Mouse (Mus musculus) erythroblast, adult 5-6 weeks (primary cell): Measurements from ENCODE around the gene Pnpla6. TPM values are rescaled to one million over a fixed set of nuclear protein-coding genes. Genes with fewer than 3 reads are reported as not detected.
A peak's percentile ranks its signal among the peaks of the same experiment; 100 is the strongest.

Experiments used
- ATAC-seq: replicated peaks from 2 replicates; pipeline ENCODE4 v1.8.0; 2016; ENCODE audit warnings: moderate number of reproducible peaks, mild to moderate bottlenecking, moderate TSS enrichment, inconsistent platforms; ENCODE audit not compliant: poor library complexity, low FRiP score, severe bottlenecking
- total RNA-seq, 2 experiments: library from RNA; stranded (forward) in 1 of 2; stranded (reverse) in 1 of 2; fragments of 150-400 nt in 1 of 2; fragments of 200-764, 138-1000 nt in 1 of 2; gene quantifications; 2 replicates each; pipeline versions ENCODE4 v1.2.3 to v1.2.4; 2015 to 2017; ENCODE audit warnings: low replicate concordance in 2 of 2

Pnpla6 gene
- 40.9 and 43.5 TPM in 2 replicates for total RNA-seq (2015; ENCODE audit: low replicate concordance)
- 61.4 and 77.4 TPM in 2 replicates for total RNA-seq (2017; ENCODE audit: low replicate concordance)

DNA sequence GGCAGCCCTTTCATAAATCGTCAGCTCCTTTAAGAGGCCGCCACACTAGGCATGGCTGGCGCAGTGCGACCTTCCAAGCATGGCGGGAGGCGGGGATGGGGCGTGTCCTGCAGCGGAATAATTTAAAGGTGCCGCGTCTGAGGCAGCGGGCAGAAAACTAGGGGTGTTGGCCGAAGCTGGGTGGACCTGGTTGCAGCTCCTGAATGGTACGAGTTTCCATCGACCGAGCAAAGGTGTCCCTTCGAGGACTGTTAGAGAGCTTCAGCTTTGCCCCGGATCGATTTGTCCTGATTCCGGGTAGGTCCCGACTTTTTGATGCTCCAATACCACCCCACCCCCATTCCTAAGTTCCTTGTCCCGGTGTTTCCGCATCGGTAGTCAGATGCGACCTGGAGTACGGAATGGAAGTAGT lies at the start of gene Pnpla6:
TSS of gene Pnpla6 (plus strand) at position 125 of the 412 bp plus-strand sequence.
- peak; percentile 75 for ATAC-seq

DNA sequence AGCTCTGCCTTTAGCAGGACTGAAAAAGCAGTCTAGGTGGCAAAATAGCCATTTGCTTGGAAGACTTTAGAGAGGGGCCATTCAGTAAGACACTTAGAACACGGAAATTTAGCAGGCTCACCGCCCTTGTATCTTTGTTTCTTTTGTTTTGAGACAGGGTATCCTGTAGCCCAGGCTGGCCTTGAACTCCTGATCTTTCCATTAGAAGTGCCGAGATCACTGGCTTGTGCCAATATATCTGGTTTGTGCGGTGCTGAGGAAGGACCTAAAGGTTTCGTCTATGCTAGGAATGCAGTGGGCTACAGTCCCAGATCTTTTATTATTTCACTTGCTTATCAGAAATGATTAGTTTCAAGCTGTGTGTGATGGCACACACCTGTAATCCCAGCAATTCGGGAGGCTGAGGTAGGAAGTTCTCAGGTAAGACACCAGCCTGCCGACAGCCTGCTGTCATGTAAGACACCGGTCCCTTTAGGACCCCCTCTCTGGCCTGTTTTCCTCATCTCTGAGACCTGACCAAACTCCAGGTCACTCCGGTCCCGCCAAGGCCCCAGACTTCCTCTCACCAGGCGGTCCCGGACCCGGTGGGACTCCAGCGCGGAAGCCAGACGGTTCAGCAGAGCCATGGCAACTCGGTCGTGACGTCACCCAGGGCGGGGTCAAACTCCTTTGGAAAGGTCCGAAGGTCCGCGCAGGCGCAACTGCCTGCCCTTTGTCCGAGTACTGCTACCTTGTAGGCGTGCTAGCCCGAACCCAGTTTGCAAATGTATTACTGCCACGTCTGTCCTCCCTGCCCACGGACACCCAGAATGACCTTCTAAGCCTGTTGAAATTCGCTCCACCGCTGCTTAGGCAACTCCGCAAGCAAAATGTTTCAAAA lies 47.9 kb upstream of the Pnpla6 start, which contains the start of gene Pex11g:
TSS of gene Pex11g (minus strand) at position 675 of the 880 bp plus-strand sequence.
- ATAC-seq, result peak; percentile 96

DNA sequence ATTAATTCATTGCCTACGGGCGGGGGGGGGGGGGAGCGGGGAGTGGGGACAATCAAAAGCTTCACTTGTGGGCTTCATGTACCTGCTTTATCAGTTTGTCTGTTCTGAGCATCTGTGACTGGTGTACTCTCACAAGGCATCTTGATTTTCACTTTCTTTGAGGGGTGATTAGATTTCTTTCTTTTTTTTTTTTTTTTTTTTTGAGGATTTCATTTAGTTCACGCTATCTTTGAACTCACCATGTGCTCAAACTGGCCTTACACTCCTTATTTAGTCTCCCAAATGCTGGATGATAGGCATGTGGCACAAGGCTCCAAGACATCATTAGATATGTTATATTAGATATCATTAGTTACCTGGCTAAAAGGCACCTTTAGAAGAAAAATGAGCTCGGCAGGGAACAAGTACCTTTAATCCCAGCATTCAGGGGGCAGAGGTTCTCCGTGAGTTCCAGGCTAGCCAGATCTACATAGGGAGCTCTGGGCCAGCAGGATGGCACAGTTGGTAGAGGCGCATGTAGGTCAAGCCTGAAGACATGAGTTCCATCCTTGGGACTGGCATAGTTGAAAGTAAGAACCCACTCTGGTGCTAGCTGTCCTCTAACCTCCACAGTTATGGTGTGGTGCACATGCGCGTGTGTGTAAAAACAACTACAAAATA lies 47.2 kb upstream of the Pnpla6 start:
- no peak for ATAC-seq

DNA sequence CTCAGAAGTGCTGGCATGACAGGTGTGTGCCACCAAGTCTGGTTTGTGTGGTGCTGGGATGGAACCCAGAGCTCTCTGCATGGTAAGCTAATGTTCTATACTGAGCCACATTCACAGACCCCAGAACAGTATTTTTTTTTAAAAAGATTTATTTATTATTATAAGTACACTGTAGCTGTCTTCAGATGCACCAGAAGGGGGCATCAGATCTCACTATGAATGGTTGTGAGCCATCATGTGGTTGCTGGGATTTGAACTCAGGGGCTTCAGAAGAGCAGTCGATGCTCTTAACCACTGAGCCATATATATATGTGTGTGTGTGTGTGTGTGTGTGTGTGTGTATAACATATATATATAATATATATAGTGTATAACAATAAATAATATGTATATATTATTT lies 46.3 kb upstream of the Pnpla6 start:
- ATAC-seq, result no peak

DNA sequence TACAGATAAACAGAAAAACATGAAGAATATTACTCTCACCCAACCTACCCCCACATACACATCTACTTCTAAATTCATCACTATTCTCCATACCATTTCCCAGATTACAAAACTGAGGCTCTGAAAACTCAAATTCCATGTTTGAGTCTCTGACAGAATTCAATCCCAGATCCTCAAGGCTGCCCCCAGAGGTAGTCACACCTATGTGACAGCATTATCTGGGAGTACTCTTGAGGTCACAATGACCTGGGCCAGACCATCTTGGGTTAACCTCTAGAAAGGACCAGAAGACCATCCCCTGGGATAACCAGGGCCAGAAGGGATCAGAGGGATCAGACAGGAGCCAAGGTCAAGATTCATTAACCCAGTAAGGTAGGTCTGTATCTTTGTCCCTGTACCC lies 44.6 kb upstream of the Pnpla6 start, which contains the start of gene Tex45:
TSS of gene Tex45 (plus strand) at position 301 of the 400 bp plus-strand sequence.
- ATAC-seq, result no peak

DNA sequence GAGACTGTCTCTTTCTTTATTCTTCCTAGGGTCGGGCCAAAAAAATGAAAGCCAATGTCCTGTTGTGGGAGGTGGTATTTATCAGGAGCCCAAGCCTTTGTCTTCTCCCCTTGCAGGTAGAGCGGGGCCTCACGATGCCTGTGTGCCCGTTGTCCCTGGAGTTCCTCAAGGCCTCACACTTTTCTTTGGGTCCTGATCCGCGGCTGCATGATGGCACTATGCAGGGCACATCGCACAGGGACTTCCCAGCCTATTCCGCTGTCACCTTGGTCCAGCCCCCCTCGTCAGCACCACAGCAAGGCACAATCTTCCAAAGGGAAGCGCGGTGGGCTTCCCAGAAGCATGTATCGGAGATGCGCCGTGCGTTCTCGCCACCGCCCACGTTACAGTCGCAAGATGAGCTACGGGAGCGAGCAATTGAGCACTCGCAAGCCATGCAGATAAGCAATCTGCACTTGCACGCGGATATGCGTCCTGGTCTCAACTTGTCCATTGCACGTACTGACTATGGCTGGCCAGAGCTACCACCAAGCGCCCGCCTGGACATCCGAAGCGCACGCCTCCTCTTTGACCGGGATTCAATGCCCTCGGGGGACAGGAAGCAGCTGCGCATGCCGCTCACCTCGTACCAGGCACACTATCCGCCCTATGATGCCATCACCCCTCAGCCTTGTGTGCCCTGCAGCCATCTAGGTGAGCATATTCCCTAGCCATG lies 39.3 kb upstream of the Pnpla6 start:
- ATAC-seq, result no peak

DNA sequence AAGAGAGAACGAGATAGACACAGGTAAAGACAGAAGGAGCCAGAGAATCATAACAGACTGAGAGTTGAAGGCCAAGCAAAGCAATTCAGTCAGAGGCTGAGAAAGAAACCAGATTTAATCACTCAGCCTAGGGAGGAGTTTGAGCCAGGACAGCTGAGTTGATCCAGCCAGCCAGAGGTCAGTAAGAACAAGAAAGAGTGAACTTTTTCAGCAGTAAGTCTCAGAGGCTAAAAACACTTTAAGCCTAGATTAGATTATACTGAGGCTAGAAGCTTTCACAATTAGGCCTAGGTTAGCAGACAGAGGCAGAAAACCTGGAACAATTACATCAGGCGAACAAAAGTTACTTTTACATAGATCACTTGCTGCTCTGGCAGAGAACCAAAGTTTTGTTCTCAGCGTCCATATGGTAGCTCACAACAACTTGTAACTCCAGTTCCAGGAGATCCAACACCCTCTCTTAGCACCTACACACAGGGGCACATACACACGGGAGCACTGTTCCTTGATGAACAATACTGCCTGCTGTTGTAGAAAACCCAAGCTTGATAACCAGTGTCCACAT lies 34.9 kb upstream of the Pnpla6 start:
- no peak for ATAC-seq

DNA sequence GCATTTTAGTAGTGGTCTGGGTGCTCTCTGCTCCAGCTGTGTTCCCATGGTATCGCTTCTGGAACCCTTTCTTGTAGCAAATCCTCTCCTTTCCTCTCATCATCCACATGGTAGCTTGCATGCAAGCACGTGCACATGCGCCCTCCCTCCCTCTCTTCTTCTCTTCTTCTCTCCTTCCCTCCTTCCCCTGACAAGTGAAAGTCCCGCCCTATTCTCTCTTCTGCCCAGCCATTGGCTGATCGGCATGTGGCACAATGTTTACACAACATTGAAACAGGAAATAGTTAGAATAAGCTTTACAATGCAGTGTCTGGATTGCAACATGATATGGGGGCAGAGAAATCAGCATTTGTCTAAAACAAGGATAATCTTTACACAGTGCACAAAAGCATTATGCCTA lies 33.6 kb upstream of the Pnpla6 start:
- no peak for ATAC-seq

DNA sequence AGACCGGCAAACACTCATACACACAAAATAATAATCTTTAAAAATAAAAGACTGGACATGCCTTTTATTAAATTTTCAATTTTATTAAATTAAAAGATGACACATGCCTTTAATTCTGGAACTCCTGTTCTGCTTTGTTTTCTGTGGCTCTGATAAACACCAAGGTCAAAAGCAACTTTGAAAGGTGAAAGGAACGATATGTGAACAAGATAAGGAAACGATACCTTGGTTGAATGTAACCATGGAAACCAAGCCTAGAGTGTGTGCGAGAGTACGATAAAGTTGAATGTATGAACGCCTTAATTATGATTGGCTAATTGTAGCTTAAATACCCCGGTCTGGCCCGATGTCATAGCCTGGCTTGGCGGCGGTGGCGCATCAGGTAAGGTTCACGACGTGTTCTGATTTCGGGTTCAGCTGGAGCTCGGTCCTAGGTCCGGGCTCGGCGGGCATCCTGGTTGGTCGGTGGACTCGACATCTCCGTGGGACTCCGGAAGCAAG lies 32.9 kb upstream of the Pnpla6 start:
- no peak for ATAC-seq

DNA sequence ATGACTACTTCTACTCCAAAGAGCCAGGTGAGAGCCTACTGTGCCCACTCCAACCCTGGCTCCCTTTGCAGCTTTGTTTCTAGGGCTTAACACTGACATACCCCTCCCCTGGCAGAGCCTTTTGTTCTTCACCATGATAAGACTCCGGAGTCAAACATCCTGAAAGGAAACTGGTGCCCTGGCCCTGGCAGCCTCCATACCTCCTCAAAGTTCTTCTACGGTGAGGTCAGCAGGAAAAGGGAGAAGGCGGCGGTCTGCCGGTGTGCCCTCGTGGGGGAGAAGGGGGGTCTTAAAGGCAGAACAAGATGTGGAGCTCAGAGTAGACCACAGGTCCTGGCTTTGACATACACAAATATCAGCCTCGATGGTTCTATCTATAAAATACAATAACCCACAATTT lies 31.6 kb upstream of the Pnpla6 start:
- ATAC-seq, result no peak

DNA sequence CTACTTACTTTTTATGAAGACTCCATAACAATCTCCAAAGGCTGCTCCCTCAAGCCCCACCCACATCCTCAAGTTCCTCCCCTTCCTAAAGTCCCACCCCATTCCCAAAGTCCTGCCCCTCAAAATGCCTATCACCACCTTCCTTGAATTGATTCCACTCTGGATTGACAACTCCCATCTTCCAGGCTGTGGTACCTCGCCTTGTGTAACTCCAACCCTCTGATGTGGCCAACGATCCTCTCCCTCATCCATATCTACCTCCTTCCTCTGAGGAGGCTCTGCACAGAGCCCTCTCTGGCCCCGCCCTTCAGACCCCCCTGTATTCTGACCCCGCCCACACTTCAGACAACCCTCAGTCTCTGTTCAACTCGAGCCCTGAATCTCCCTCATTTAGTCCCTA lies 30.0 kb upstream of the Pnpla6 start:
- ATAC-seq, result no peak

DNA sequence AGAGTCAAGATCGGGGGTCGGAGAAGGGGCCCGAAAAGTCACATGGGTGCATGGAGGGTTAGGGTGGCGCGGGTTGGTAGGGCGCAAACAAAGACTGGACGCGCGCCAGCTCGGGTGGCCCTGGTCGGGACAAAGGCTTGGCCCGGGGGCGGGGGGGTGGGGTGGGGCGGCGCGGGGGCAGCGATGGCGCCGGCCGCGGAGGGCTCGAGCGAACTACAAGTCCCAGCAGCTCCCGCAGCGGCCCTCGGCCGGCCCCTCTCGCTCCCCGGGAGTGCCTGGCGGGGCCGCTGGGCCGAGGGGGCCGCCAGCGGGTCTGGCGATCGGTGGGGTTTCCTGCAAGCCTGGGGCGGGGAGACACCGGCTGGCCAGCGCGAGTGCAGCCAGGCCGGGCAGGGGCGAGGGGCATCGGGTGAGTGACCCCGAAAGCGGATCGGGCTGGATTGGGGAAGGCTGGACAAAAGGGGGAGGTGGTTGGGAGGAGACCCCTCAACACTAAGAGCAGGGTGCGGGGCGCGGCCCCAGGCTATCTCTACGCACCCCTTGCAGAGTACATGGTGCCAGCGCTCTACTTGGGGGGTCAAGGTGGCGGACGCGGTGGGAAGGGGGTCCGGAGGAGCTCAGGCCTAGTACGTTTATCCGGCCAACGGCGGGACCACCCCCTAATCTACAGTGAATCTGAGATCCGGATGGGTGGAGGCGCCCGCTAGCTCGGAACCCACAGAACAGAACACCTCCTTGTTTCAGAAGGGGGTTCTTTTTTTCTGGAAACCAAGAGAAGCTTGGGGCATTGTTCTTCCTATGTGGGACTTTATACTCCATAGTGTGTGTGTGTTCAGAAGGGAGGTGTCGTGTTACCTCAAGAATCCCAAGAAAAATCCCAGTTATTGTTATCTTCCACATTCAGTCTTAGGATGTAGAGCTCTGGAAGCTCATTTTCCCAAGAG lies 22.0 kb upstream of the Pnpla6 start, which contains the start of gene Zfp358:
TSS of gene Zfp358 (plus strand) at position 238 of the 944 bp plus-strand sequence.
- ATAC-seq, result no peak

DNA sequence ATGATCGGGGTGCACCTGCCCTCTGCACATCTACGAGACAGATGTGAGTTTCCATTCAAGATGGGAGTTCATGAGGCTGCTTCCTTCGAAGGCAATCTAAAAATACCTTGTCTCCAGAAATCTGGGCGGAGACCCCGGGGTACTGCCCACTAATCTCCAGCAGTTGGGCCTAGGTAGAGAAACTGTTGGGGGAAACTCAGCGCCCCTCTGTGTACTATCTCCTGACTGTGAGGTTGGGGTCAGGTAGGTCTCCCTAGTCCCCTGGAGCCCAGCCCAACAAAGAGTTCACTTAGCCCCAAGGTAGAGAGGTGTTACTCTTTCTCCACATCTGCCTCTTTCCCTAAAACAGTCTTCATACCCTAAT lies 21.4 kb upstream of the Pnpla6 start:
- ATAC-seq, result no peak

DNA sequence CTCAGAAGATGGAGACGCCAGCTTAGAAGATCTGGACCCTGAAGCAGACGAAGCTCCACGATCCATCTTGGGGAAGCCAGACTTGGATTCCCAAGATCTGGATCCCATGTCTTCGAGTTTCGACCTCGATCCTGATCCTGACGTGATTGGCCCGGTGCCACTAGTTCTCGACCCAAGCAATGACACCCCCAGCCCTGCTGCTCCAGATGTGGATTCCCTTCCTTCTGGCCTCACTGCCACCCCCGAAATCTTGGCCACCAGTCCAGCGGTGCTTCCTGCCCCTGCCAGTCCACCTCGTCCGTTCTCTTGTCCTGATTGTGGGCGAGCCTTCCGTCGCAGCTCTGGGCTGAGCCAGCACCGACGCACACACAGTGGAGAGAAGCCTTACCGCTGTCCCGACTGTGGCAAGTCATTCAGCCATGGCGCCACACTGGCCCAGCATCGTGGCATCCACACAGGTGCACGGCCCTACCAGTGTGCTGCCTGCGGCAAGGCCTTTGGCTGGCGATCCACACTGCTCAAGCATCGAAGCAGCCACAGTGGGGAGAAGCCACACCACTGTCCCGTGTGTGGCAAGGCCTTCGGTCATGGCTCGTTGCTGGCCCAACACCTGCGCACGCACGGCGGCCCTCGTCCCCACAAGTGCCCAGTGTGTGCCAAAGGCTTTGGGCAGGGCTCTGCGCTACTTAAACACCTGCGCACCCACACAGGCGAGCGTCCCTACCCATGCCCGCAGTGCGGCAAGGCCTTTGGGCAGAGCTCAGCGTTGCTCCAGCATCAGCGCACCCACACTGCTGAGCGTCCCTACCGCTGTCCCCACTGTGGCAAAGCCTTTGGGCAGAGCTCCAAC lies 19.4 kb upstream of the Pnpla6 start:
- no peak for ATAC-seq

DNA sequence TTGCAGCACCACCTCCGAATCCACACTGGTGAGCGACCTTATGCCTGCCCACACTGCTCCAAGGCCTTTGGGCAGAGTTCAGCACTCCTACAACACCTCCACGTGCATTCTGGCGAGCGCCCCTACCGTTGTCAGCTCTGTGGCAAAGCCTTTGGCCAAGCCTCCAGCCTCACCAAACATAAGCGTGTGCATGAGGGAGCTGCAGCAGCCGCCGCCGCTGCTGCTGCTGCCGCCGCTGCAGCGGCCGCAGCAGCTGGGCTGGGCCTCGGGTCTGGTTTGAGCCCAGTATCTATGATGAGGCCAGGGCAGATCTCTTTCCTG lies 18.8 kb upstream of the Pnpla6 start:
- ATAC-seq, result no peak

DNA sequence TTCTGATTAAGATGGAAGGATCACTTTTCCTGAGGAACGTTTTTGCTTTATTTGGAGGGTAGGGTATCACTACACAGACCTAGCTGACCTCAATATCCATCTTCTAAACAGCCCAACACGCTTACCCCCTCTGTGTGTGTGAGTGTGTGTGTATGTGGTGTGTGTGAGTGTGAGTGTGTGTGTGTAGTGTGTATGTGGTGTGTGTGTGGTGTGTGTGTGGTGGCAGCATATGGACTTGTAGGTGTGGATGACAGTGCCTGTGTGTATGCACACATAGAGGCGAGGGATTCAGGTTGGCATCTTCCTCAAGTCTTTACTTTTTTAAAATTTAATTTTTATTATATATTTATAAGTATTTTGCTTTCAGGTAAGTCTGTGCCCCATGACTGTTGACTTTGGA lies 16.6 kb upstream of the Pnpla6 start:
- no peak for ATAC-seq

DNA sequence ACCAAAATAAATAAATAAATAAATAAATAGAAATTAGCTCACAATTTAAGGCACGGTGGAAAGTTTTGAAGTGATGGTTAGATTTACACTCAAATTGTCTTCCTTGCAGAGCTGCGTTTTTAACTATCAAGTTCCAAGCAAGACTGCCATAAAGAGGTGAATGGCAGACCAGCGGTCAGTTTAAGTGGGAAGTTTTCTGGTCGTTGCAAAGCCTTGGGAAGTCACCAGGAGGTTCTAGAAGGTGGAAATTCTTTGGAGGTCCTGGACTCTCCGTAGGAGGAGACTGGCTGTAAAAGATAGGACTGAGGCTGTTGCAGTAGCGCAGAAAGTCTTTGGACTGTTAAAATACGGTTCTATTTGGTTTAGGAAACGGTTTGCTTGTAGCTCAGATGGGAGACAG lies 15.4 kb upstream of the Pnpla6 start:
- no peak; the same call in 1 of the 2 replicates for ATAC-seq
